ENCODE assay signal across 8 mouse cellular contexts in the genomic region with DNA sequence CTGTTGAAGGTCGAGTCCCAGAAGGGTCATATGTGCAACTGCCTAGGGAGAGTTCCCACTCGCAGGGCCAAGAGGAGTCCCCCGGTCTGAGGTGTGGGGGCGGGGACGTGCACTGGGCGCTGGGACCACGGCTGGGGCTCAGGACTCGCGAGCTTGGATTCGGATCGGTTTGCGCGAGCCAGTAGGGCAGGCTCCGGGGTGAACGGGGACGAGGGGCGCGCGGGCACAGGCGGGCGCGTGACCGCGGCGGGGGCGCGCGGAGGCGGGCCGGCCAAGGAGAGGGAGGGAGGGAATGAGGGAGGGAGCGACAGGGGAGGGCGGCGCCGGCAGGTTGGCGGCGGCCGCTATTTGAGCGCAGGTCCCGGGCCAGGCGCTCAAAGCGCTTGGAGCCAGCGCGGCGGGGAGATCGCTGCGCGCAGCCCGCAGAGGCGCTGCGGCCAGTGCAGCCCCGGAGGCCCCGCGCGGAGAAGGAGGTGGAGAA. TPM values are rescaled to one million over a fixed set of nuclear protein-coding genes. Genes with fewer than 3 reads are reported as not detected.
DNase-seq lines count a peak whose midpoint lies in the region; ATAC-seq and TF ChIP-seq lines count a peak whose summit lies in the region.

Gene Cacna2d2, plus strand, starts transcription at position 122 of the 481 bp plus-strand sequence.

- peak within 1 kb of the TSS; percentile 87 for H3K4me3 ChIP-seq in forebrain, embryonic 10.5 days
- H3K4me3 ChIP-seq in heart, embryonic 14.5 days (ENCODE audit: control insufficient read depth in 1 of 2, insufficient read depth in 1 of 2, low read depth in 1 of 2, low read length in 2 of 2): peak within 1 kb of the TSS; percentile 66 to 74
- peak within 1 kb of the TSS; percentile 59 for H3K4me3 ChIP-seq in kidney, postnatal 0 days (replicated peaks; ENCODE audit: low read depth, low read length)
- H3K4me3 ChIP-seq in liver, embryonic 11.5 days (ENCODE audit: low read depth, low read length): peak within 1 kb of the TSS; percentile 57
- H3K4me3 ChIP-seq in neural tube, embryonic 12.5 days: peak within 1 kb of the TSS; percentile 92

- under 1% methylated on average over 38 of the region's 54 CpGs for WGBS in forebrain, embryonic 10.5 days
- WGBS in heart, embryonic 14.5 days: 1% methylated on average over 34 of the region's 54 CpGs
- WGBS in kidney, postnatal 0 days: 3% methylated on average over 30 of the region's 54 CpGs
- WGBS in liver, embryonic 11.5 days: under 1% methylated on average over 37 of the region's 54 CpGs
- under 1% methylated on average over 38 of the region's 54 CpGs for WGBS in neural tube, embryonic 12.5 days

- peaks cover 39% of the 10 kb centered on the region for H3K4me1 ChIP-seq in forebrain, embryonic 10.5 days
- peaks cover 3 to 8% of the 10 kb centered on the region in 2 experiments; a peak in 2 of 4 replicates for H3K4me1 ChIP-seq in heart, embryonic 14.5 days (ENCODE audit: control insufficient read depth in 2 of 2, insufficient read depth in 2 of 2, low read length in 2 of 2)
- H3K4me1 ChIP-seq in kidney, postnatal 0 days (replicated peaks; ENCODE audit: insufficient read depth, low read length): peaks cover 6% of the 10 kb centered on the region; the same call in 1 of the 2 replicates
- no peaks in the 10 kb centered on the region for H3K4me1 ChIP-seq in liver, embryonic 11.5 days (replicated peaks; ENCODE audit: control insufficient read depth, insufficient read depth, low read length)
- H3K4me1 ChIP-seq in neural tube, embryonic 12.5 days: peaks cover 28% of the 10 kb centered on the region

- no peaks in the 10 kb centered on the region for H3K9me3 ChIP-seq in forebrain, embryonic 10.5 days
- H3K9me3 ChIP-seq in heart, embryonic 14.5 days (ENCODE audit: control insufficient read depth, low read length): no peaks in the 10 kb centered on the region
- H3K9me3 ChIP-seq in kidney, postnatal 0 days (replicated peaks; ENCODE audit: low read length): no peaks in the 10 kb centered on the region
- H3K9me3 ChIP-seq in liver, embryonic 11.5 days (ENCODE audit: control insufficient read depth, low read length): no peaks in the 10 kb centered on the region
- no peaks in the 10 kb centered on the region for H3K9me3 ChIP-seq in neural tube, embryonic 12.5 days

- peak within 1 kb of the TSS; percentile 71 for H3K9ac ChIP-seq in heart, embryonic 14.5 days (ENCODE audit: low read length)
- peak within 1 kb of the TSS; percentile 59 for H3K9ac ChIP-seq in kidney, postnatal 0 days (ENCODE audit: low read depth, low read length)
- no peak within 1 kb of the TSS for H3K9ac ChIP-seq in liver, embryonic 11.5 days (ENCODE audit: low read depth, low read length)
- peak within 1 kb of the TSS; percentile 84 for H3K9ac ChIP-seq in neural tube, embryonic 12.5 days

- peak; percentile 52 for ATAC-seq in heart, embryonic 14.5 days (ENCODE audit: insufficient number of reproducible peaks, insufficient read depth, low FRiP score, low read depth)
- ATAC-seq in kidney, postnatal 0 days (replicated peaks; ENCODE audit: low FRiP score, low read depth): peak; percentile 66
- ATAC-seq in liver, embryonic 11.5 days (replicated peaks; ENCODE audit: low FRiP score): peak; percentile 49; the same call in 1 of the 2 replicates
- peak; percentile 67 for ATAC-seq in neural tube, embryonic 12.5 days (ENCODE audit: low FRiP score, low read depth)

- H3K4me2 ChIP-seq in heart, embryonic 14.5 days (ENCODE audit: low read length): peak within 1 kb of the TSS; percentile 98
- peak within 1 kb of the TSS; percentile 100 for H3K4me2 ChIP-seq in kidney, postnatal 0 days (ENCODE audit: low read length)
- peak within 1 kb of the TSS; percentile 85 for H3K4me2 ChIP-seq in liver, embryonic 11.5 days
- H3K4me2 ChIP-seq in neural tube, embryonic 12.5 days (replicated peaks): peak within 1 kb of the TSS; percentile 93

- no peak for TF ChIP-seq CTCF in kidney, postnatal 0 days (IDR thresholded peaks at IDR 0.05; ENCODE audit: low read depth)

- H3K27ac ChIP-seq in forebrain, embryonic 10.5 days: peak within 1 kb of the TSS; percentile 89
- H3K27ac ChIP-seq in heart, embryonic 14.5 days (replicated peaks in 1 of 2; ENCODE audit: control insufficient read depth in 1 of 2, insufficient read depth in 1 of 2, low read depth in 2 of 2, low read length in 2 of 2): peak within 1 kb of the TSS in 1 of 2 experiments; percentile 26; a peak in 1 of 4 replicates
- H3K27ac ChIP-seq in kidney, postnatal 0 days: no peak within 1 kb of the TSS
- no peak within 1 kb of the TSS for H3K27ac ChIP-seq in liver, embryonic 11.5 days (ENCODE audit: low read depth, low read length)
- peak within 1 kb of the TSS; percentile 37; the same call in 1 of the 2 replicates for H3K27ac ChIP-seq in neural tube, embryonic 12.5 days

- no peaks in the 10 kb centered on the region for H3K36me3 ChIP-seq in forebrain, embryonic 10.5 days (replicated peaks)
- H3K36me3 ChIP-seq in heart, embryonic 14.5 days (ENCODE audit: control insufficient read depth, insufficient read depth, low read length): no peaks in the 10 kb centered on the region
- H3K36me3 ChIP-seq in kidney, postnatal 0 days (ENCODE audit: insufficient read depth, low read length): no peaks in the 10 kb centered on the region
- H3K36me3 ChIP-seq in liver, embryonic 11.5 days (ENCODE audit: control insufficient read depth, insufficient read depth, low read length): no peaks in the 10 kb centered on the region
- no peaks in the 10 kb centered on the region for H3K36me3 ChIP-seq in neural tube, embryonic 12.5 days

- DNase-seq in thymus, postnatal 14 days: peak; percentile 17
- no peak for DNase-seq in thymus, postnatal 0 days (ENCODE audit: low spot score)
- peak; percentile 84 for DNase-seq in forebrain, embryonic 10.5 days (ENCODE audit: extremely low spot score, low spot score)
- DNase-seq in kidney, postnatal 0 days (ENCODE audit: low spot score): peak; percentile 40
- peak; percentile 61 for DNase-seq in liver, embryonic 11.5 days (ENCODE audit: low spot score)
- DNase-seq in urinary bladder, adult 2 months (ENCODE audit: low spot score): peak; percentile 37

- H3K27me3 ChIP-seq in forebrain, embryonic 10.5 days (ENCODE audit: poor library complexity, severe bottlenecking): peaks cover 87% of the 10 kb centered on the region
- peaks cover 62% of the 10 kb centered on the region for H3K27me3 ChIP-seq in heart, embryonic 14.5 days (ENCODE audit: control insufficient read depth, insufficient read depth, low read length)
- H3K27me3 ChIP-seq in kidney, postnatal 0 days (ENCODE audit: insufficient read depth, low read length): peaks cover 50% of the 10 kb centered on the region
- H3K27me3 ChIP-seq in liver, embryonic 11.5 days (replicated peaks; ENCODE audit: control insufficient read depth, insufficient read depth, low read length): peaks cover 92% of the 10 kb centered on the region
- H3K27me3 ChIP-seq in neural tube, embryonic 12.5 days (replicated peaks): peaks cover 63% of the 10 kb centered on the region

RNA-seq across cellular contexts. Expression of gene Cacna2d2, which starts in this region (rescaled TPM):
- 0.31 and 0.35 TPM in 2 replicates for polyA plus RNA-seq in thymus, postnatal 0 days (2015; fragmentation: Nextera tagmentation; extraction: Ambion mirVana)
- polyA plus RNA-seq in forebrain, embryonic 10.5 days (2016; fragmentation: Nextera tagmentation; extraction: Ambion mirVana): 1.0 and 1.2 TPM in 2 replicates
- 3.0 and 5.6 TPM in 2 replicates for polyA plus RNA-seq in heart, embryonic 14.5 days (2014; fragmentation: Nextera tagmentation; extraction: Ambion mirVana)
- 0.64 TPM in 2 replicates for polyA plus RNA-seq in kidney, postnatal 0 days (2015; fragmentation: Nextera tagmentation; extraction: Ambion mirVana)
- polyA plus RNA-seq in liver, embryonic 11.5 days (2014; fragmentation: Nextera tagmentation; extraction: Ambion mirVana): 0.13 and 0.18 TPM in 2 replicates
- polyA plus RNA-seq in neural tube, embryonic 12.5 days (2016; fragmentation: Nextera tagmentation; extraction: Ambion mirVana): 5.4 and 5.8 TPM in 2 replicates
- 0.46 and 0.84 TPM in 2 replicates for polyA plus RNA-seq in urinary bladder, adult 2 months (2012; rRNA removed)

Comparison
In these comparisons a context has a peak if more than half of its experiments do, and no peak if none do; other contexts are left out.
1. Peak in DNase-seq, ATAC-seq, H3K4me3 ChIP-seq, H3K9ac ChIP-seq and H3K4me2 ChIP-seq in kidney, postnatal 0 days; RNA of the gene not detected or under 1 TPM.
2. Peak in DNase-seq, ATAC-seq, H3K4me3 ChIP-seq and H3K4me2 ChIP-seq in liver, embryonic 11.5 days; RNA of the gene not detected or under 1 TPM.
3. Peak in DNase-seq in urinary bladder, adult 2 months; RNA of the gene not detected or under 1 TPM.
4. H3K27ac ChIP-seq: peak in forebrain, embryonic 10.5 days (single experiment) and neural tube, embryonic 12.5 days (single experiment); none in kidney, postnatal 0 days (single experiment) and liver, embryonic 11.5 days (single experiment).
5. Peak in every context shown above with its lines, with median percentiles within 50 percentile points of each other: H3K4me3 ChIP-seq, ATAC-seq and H3K4me2 ChIP-seq.